Mouse (Mus musculus): ENCODE data around the gene Usp19. TPM values are rescaled to one million over a fixed set of nuclear protein-coding genes. Genes with fewer than 3 reads are reported as not detected.

The Usp19 gene
- total RNA-seq, 2 experiments from 2014 or later = 51.0 to 127 TPM

DNA sequence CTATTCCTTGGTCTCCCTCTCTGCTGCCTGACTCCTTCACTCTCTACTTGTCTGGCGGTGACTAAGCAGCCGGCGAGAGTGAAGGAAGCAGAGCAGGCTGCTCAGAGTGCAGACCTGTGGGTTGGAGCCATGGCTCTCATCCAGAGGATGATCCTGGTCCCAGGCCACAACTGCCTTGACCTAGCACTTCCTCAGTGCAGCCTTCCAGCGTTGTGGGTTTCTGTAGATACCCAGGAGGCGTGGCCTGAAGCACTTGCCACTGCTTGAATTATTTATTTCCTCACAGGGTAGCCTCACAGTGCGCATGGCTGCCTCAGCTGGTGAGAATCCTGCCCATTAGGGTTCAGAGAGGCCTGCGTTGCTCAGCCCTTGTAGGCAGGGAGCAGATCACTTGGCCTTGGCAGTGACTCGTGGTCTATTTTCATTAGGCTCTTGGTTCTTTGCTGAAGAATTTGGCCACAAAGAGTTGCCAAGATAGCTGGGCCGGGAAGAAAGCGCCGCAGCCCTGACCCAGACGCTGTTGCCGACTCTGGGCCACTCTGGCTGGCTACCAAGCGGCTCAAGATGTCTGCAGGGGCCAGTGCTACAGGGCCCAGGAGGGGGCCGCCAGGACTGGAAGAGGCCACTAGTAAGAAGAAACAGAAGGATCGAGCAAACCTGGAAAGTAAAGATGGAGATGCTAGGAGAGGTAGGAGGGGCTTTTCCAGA, 1.8 kb downstream of the Usp19 start:
- peak; percentile 37 for ATAC-seq (replicated peaks; ENCODE audit: low FRiP score, low TSS enrichment, poor library complexity, severe bottlenecking)

DNA sequence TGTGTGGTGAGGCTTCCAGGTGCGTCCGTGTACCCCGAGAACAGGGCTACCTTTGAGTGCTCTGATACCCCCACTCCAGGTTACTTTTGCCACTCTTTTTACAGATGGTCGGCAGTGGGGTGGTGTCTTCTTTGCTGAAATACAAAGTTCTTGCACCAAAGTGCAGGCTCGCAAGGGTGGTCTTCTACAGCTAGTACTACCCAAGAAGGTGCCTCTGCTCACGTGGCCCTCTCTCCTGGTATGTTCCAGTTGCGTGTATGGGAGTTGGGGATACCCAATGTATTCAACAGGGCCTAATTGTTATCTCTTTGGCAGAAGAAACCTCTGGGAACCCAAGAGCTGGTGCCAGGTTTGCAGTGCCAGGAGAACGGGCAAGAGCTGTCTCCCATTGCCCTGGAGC, 2.8 kb downstream of the Usp19 start:
- ATAC-seq (replicated peaks; ENCODE audit: low FRiP score, low TSS enrichment, poor library complexity, severe bottlenecking) = no peak

DNA sequence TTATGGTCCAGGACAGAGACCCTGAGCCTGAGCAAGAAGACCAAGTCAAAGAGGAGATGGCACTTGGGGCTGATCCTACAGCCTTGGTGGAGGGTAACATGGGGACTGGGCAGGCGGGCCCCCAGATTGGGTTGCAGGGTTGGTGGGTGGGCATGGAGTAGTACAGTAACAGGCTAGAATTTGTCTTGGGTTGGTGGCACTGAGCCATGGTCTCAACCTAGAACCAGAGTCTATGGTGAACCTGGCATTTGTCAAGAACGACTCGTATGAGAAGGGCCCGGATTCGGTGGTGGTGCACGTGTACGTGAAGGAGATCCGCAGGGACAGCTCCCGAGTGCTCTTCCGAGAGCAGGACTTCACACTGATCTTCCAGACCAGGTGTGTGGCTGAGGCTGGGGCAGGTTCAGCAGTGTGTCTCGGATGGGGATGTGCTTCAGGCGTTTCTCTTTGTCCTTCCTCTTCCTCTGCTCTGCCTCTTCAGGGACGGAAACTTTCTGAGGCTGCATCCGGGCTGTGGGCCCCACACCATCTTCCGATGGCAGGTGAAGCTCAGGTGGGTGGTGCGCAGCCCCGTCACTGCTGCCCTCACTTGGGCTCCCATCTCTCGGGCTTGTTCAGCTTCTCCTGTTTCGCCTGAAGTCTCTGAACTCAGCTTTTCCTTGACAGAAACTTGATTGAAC, 3.9 kb downstream of the Usp19 start:
- ATAC-seq (replicated peaks; ENCODE audit: low FRiP score, low TSS enrichment, poor library complexity, severe bottlenecking) = no peak

DNA sequence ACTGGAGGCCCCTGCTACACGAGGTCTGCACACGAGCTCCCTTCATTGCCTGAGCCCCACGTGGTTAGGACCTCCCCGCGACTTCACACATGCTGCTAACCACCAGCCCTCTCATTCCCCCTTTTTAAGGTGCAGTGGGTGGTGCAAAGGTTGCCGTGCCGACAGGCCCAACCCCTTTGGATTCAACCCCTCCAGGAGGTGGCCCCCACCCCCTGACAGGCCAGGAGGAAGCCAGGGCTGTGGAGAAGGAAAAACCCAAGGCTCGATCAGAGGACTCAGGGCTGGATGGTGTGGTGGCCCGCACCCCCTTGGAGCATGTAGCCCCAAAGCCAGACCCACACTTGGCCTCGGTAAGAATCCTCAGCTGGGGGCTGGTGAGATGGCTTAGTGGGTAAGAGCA, 4.5 kb downstream of the Usp19 start:
- no peak for ATAC-seq (replicated peaks; ENCODE audit: low FRiP score, low TSS enrichment, poor library complexity, severe bottlenecking)

DNA sequence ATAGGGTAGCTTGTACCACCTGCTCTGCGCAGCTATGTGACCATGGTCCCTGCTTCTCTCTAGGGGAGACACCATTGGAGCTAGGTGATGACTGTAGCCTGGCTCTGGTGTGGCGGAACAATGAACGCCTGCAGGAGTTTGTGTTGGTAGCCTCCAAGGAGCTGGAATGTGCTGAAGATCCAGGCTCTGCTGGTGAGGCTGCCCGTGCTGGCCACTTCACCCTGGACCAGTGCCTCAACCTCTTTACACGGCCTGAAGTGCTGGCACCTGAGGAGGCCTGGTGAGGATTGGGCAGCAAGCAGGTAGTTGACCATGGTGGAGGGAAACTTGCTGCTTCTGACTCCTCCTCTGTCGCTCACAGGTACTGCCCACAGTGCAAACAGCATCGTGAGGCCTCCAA, 8.8 kb downstream of the Usp19 start:
- ATAC-seq (replicated peaks; ENCODE audit: low FRiP score, low TSS enrichment, poor library complexity, severe bottlenecking) = no peak

DNA sequence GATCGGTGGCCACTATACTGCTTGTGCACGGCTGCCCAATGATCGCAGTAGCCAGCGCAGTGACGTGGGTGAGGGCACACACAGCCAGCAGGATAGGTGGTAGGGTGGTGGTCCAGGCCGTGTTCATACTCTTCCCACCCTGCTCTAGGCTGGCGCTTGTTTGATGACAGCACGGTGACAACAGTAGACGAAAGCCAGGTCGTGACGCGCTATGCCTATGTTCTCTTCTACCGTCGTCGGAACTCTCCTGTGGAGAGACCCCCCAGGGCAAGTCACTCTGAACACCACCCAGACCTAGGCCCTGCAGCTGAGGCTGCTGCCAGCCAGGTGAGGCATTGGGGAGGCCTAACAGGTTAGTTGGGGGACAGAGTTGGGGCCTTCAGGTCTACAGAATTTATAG, 9.5 kb downstream of the Usp19 start:
- ATAC-seq (replicated peaks; ENCODE audit: low FRiP score, low TSS enrichment, poor library complexity, severe bottlenecking) = no peak

DNA sequence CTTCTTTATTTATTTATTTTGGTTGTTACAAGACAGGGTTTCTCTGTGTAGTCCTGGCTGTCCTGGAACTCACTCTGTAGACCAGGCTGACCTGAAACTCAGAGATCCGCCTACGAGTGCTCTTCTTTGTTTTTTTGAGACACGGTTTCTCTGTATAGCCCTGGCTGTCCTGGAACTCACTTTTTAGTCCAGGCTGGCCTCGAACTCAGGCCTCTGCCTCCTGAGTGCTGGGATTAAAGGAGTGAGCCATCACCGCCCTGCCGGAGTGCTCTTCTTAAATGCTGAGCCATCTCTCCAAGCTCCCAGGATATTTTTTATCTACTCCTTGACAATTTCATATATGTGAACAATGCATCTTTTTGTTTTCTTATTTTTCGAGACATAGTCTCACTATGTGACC, 16.5 kb downstream of the Usp19 start:
- no peak for ATAC-seq (replicated peaks; ENCODE audit: low FRiP score, low TSS enrichment, poor library complexity, severe bottlenecking)

DNA sequence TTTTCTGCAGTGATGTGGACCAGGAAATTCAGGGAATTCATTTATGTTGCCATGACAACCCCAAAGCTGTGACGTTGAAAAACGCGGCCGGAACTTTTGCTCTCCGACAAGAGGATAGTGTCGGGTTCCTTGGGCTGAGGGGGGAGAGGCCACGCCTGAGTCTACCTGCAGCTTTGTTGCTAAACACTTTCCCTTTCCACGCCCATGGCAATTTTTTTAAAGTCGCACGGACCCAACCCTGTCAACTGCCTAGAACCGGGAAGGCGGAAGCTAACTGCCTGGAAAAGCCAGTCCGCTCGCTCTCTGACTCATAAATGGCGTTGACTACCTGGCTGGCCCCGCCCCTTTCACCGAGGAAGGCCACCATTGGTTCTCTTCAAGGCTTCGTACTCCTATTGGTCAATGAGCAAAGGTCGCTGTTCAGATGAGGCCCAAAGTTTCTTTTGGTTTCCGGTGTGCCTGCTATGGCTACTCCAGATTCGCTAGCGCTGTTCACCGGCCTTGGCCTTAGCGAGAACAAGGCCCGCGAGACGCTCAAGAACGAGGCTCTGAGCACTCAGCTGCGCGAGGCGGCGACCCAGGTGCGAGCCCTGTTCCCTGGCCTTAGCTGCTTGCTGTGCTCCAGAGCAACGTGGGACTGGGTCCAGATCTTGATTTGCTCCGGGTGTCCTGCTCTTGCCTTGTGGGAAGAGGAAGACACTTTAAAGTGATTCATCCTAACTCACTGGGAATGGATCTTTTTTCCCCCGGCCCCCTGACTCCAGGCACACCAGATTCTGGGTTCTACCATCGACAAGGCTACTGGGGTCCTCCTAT, 17.4 kb downstream of the Usp19 start, which contains the start of gene Qars:
Qars (plus strand) TSS at position 88 of the 816 bp plus-strand sequence.
- ATAC-seq (replicated peaks; ENCODE audit: low FRiP score, low TSS enrichment, poor library complexity, severe bottlenecking) = peak; percentile 97

DNA sequence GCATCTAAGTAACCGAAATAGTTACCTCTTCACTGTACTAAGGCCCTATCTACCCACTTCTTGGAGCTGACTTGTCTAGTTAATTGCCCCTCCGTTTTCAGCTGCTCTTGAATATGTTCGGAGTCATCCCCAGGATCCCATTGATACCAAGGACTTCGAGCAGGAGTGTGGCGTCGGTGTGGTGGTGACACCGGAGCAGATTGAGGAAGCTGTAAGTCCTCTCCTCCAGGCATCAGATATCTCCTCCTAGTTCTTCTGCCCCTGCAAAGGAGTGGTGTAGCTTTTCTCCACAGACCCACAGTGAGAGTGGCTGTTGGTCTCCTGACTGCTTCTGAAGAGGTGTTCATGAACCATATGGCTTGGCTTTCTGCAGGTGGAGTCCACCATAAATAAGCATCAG, 18.4 kb downstream of the Usp19 start:
- ATAC-seq (replicated peaks; ENCODE audit: low FRiP score, low TSS enrichment, poor library complexity, severe bottlenecking) = no peak

DNA sequence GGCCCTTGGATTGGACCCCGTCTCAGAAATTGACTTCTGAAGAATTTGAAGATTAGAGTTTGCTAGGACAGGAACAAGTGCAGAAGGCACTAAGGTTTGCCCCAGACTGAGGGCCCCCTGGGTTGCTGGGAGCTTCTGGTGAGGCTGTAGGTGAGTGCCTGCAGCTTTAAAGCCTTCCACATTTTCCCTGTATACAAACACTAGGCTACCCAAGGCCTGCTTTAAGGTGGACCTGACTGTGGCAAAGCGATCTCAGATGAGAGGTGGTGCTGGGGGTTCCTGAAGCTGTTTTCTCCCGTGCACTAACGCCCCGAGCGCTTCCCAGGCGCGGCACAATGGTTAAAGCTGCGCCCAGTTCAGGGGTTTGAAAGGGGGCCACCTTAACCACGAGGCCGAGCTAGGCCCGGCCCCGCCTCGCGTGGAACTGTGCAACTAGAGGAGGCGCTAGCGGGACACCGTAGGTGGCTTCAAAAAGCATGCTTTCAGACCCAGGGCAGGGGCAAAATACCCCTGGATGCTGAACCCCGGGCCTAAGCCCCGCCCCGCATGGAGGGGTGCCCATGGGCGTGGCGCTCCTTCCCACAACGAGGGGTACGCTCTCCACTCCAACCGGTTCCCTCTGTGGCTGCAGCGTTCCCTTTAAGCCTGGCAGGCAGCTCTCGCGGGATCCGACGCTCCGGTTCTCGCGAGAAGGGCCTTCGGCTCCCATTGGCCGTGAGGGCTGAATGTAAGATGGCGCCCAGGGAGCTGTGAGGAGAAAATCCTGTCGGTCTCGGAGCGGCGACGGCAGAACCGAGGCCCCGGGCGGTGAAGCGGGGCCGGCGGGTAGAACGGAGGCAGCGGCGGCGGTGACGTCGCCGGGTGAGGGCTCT, 26.2 kb downstream of the Usp19 start, which contains the start of gene Qrich1:
Qrich1 (plus strand) TSS at position 427 of the 872 bp plus-strand sequence.
- ATAC-seq (replicated peaks; ENCODE audit: low FRiP score, low TSS enrichment, poor library complexity, severe bottlenecking) = peak; percentile 87

DNA sequence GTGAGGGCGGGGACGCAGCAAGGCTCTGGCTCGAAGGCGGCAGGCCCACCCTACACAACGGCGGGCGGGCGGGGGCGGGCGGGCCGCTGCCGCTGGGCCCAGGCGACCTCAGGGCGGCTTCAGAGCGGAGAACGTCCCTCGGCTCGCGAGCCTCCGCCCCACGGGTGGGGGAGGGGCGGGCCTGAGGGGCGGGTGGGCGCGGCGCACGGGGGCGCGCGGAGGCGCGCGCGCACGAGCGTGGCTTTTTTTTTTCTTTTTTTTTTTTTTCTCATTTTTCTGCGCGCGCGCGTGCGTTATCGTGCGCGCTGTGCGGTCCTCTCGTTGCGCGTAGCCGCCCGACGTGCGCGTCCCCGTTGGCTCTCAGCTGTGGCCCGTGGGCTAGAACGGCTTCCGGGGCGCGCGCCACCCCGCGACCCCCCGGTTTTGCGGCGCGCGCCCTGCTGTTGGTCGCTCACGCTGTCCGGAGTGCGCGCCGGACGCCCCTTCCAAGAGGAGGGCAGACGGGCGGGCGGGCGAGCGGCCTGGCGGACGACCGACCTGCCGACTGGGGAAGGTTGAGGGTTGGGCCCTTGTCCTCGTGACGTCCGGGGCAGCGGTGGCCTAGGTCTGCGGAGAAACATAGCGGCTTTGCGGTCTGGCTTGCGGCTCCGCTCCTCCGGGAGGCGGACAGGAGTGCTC, 27.0 kb downstream of the Usp19 start:
- ATAC-seq (replicated peaks; ENCODE audit: low FRiP score, low TSS enrichment, poor library complexity, severe bottlenecking) = peak; percentile 25

DNA sequence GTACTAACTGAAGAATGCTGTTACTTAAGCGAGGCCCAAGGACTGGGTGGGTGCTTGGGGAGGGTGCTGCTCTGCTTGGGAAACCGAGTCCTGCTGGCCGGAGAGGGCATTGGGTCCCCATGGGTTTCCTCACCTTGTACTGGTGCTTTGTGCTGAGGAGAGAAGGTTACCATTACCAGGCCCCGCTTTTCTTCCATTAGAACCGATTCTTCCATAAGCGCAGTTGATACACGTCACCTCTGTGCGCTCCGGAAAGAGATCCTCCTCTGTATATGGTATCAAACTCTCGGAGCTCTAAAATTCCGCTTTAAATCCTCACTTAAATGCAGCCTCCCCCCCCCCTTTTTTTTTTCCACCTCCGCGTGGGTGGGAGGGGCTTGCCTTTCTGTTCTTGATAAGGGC, 27.5 kb downstream of the Usp19 start:
- ATAC-seq (replicated peaks; ENCODE audit: low FRiP score, low TSS enrichment, poor library complexity, severe bottlenecking) = peak; percentile 35; the same call in 1 of the 2 replicates

DNA sequence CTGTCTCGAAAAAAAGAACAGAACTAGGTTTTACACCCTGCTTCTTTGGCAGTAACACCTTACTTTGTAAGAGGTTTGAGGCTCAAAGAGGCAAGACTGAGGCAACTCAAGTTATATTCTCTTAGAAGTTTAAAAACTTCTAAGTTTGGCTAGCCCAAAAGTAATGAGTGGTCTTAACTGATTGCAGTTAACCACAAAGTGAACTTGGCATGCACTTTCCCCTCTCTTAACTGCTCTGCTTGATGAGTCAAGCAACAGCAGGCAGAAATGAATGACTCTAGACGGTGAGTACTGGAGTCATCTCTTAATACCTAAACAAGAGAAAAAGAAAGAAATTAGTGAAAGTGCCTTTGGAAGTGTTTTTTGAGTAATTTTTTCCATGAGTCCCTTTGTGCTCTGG, 31.2 kb downstream of the Usp19 start:
- no peak; the same call in 1 of the 2 replicates for ATAC-seq (replicated peaks; ENCODE audit: low FRiP score, low TSS enrichment, poor library complexity, severe bottlenecking)

DNA sequence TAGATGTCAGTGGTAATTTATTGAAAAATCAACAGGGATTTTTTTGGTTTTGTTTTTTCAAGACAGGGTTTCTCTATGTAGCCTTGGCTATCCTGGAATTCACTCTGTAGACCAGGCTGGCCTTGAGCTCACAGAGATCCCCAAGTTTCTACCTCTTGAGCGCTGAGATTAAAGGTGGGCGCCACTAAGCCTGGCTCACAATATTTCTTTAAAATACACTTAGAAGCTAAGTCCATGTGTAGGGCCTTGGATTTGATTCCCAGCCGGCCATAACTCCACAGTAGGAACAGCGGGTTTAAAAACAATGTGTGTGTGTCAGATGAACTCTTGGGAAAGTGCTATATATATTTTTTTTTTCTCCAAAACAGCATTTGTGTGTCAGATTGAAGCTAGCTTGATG, 32.9 kb downstream of the Usp19 start:
- ATAC-seq (replicated peaks; ENCODE audit: low FRiP score, low TSS enrichment, poor library complexity, severe bottlenecking) = no peak

DNA sequence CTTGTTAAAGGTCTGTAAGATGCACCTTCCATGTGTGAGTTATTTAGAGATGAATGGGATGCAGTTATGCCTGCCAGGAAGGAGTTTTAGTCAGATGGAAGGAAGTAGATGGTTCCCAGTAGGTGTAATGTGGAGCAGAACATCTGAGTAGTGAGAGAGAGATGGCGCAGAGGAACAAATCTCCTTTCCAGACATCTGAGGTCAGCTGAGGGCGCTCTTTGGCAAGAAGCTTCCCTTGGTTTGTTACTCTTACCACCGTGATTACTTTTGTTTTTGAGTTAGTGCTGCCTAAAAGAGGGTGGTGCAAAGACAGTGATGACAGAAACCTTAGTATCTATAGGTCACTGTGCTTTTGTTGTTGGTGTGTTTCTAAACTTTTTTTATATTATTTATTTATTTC, 35.0 kb downstream of the Usp19 start:
- ATAC-seq (replicated peaks; ENCODE audit: low FRiP score, low TSS enrichment, poor library complexity, severe bottlenecking) = no peak

DNA sequence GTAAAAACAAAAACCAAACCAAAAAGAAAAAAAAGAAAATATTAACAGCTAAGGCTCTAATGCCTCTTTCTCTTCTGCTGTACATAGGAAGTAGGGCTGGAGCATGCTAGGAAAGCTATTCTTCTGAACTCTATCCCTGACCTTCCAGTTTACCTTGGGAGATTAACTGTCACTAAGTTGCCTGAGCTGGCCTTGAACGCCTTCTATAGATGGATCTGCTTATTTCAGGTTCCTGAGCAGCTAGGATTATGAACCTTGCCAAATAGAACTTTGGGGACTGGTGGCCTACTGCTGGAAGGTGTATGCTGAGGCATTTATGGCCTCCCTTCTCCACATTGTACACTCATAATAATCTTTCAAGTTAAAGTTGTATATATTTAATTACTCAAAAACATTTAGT, 40.6 kb downstream of the Usp19 start:
- no peak for ATAC-seq (replicated peaks; ENCODE audit: low FRiP score, low TSS enrichment, poor library complexity, severe bottlenecking)

DNA sequence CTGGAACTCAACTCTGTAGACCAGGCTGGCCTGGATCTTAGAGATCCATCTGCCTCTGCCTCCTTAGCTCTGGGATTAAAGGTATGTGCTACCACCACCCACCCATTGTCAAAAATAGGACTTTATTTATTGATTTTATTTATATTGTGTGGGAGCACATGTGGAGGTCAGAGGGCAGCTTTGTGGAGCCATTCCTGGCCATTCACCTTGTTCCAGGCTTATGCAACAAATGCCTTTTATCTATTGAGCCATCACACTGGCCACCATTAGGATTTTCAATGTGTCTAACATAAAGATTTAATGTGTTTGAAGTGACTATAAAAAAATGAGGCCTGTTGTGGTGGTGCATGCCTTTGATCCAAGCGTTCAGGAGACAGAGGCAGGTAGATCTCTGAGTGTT, 41.1 kb downstream of the Usp19 start:
- no peak for ATAC-seq (replicated peaks; ENCODE audit: low FRiP score, low TSS enrichment, poor library complexity, severe bottlenecking)

DNA sequence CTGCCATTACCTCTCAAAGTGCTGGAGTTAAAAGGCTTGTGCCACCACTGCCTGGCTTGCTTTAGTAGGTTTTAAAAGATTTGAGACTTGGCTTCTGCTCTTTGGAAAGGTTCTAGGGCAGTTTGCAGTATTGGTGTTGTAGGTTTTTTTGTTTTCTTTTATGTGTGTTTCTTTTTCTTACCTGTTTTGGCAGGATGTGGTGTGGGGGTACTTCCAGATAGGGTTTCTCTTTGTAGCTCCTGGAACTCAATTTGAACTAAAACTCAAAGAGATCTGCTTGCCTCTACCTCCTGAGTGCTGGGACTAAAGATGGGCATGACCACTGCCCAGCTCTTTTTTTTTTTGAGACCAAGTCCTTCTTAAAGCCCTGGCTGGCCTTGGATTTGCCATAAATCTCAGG, 50.4 kb downstream of the Usp19 start:
- no peak for ATAC-seq (replicated peaks; ENCODE audit: low FRiP score, low TSS enrichment, poor library complexity, severe bottlenecking)

DNA sequence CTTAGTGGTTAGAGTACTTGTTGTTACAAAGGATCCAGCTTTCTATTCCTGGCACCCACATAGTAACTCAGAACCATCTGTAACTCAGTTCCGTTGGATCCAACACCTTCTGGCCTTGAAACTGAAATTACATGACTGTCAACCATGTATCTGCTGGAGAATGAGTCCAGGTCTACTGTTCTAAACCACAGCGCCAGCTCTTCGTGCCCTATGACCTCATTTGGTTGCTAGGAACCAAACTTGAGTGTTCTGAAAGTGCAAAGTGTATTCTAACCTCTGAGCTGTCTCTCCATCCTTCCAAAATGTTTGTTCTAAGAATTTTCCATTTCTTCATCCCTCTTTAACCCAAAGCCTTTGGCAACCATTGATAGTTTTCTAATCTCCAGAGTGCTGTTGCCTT, 55.6 kb downstream of the Usp19 start:
- ATAC-seq (replicated peaks; ENCODE audit: low FRiP score, low TSS enrichment, poor library complexity, severe bottlenecking) = no peak
